Mouse (Mus musculus): ENCODE results near the gene Rps5.
"Not testable (repeated sequence)": the region's sequence is repeated elsewhere in the genome, so short reads cannot be mapped to it uniquely, and the experiment has no call there.

Rps5 gene

GRCm38 (mm10) chr7:12927693-12928589 is 5.9 kb downstream of the Rps5 start:
- DNase-seq (ENCODE audit: low spot score in 2 of 2) = peak in 1 of 2 experiments; percentile 43

GRCm38 (mm10) chr7:12933615-12934140 is 11.6 kb downstream of the Rps5 start:
- DNase-seq (ENCODE audit: low spot score in 2 of 2) = no peak

- DNase-seq (ENCODE audit: low spot score in 2 of 2) = no peak
Observed at GRCm38 (mm10) chr7:12934808-12935207, 12.7 kb downstream of the Rps5 start.

- not testable (repeated sequence) for DNase-seq (ENCODE audit: low spot score in 2 of 2)
Observed at GRCm38 (mm10) chr7:12937254-12937803, 15.2 kb downstream of the Rps5 start.

- no peak for DNase-seq (ENCODE audit: low spot score in 2 of 2)
Observed at GRCm38 (mm10) chr7:12940599-12940998, 18.5 kb downstream of the Rps5 start.

GRCm38 (mm10) chr7:12943488-12943887 is 21.4 kb downstream of the Rps5 start:
- DNase-seq (ENCODE audit: low spot score in 2 of 2) = no peak

- DNase-seq (ENCODE audit: low spot score in 2 of 2) = peak; percentile 69 to 92
Observed at GRCm38 (mm10) chr7:12949032-12949871, 27.2 kb downstream of the Rps5 start.

GRCm38 (mm10) chr7:12949872-12950229 is 27.8 kb downstream of the Rps5 start:
- DNase-seq (ENCODE audit: low spot score in 2 of 2) = no peak

- DNase-seq (ENCODE audit: low spot score in 2 of 2) = no peak
Observed at GRCm38 (mm10) chr7:12954896-12955295, 32.8 kb downstream of the Rps5 start.

- no peak for DNase-seq (ENCODE audit: low spot score in 2 of 2)
Observed at GRCm38 (mm10) chr7:12957511-12957910, 35.4 kb downstream of the Rps5 start.

GRCm38 (mm10) chr7:12958948-12959347 is 36.9 kb downstream of the Rps5 start:
- no peak for DNase-seq (ENCODE audit: low spot score in 2 of 2)

- DNase-seq (ENCODE audit: low spot score in 2 of 2) = no peak
Observed at GRCm38 (mm10) chr7:12959718-12960117, 37.6 kb downstream of the Rps5 start.

- DNase-seq (ENCODE audit: low spot score in 2 of 2) = peak in 1 of 2 experiments; percentile 31
Observed at GRCm38 (mm10) chr7:12961511-12962141, 39.5 kb downstream of the Rps5 start.

GRCm38 (mm10) chr7:12965678-12966091 is 43.6 kb downstream of the Rps5 start, which contains the start of gene Zfp324:
Gene Zfp324 (plus strand): TSS chr7:12965838.
- DNase-seq (ENCODE audit: low spot score in 2 of 2) = peak; percentile 72 to 89

- peak; percentile 50 to 72 for DNase-seq (ENCODE audit: low spot score in 2 of 2)
Observed at GRCm38 (mm10) chr7:12966104-12966845, 44.2 kb downstream of the Rps5 start.

- DNase-seq (ENCODE audit: low spot score in 2 of 2) = no peak
Observed at GRCm38 (mm10) chr7:12970906-12971305, 48.8 kb downstream of the Rps5 start.

All from urinary bladder, adult 18-20 months (tissue).